Mouse (Mus musculus): Measurements from ENCODE around the gene Hist1h3g. TPM values are rescaled to one million over a fixed set of nuclear protein-coding genes. Genes with fewer than 3 reads are reported as not detected.

The Hist1h3g gene
- total and polyA plus RNA-seq, 3 experiments, result 5.2 to 441 TPM; not detected in 1

DNA sequence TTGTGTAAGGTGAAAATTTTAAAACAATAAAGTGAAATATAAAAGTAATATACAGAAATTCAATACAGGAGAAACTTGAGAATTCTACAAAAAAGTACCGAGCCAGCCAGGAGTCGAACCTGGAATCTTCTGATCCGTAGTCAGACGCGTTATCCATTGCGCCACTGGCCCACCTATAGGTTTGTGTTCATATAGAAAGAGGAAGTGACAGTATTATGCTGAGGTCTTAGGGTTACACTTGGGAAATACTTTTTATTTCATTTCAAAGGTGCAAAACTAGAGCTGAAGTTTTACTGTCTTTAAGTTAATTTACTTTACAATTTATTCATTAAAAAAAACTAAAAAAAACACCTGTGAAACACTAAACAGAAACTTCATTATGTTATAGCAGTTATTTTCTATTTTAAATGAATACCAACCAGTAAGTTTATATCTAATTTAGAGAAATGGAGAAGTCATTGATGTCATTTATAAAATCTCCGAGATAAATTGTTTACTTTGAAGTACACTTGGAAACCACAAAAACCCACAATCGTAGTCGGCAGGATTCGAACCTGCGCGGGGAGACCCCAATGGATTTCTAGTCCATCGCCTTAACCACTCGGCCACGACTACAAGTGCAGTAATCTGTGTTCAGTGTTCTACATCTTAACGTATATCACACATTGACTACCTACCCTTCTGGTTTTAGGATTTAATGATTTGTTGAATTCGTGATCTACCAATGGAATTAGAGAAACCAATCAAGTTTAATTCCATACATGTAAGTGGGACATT lies 34.6 kb upstream of the Hist1h3g start:
- no peaks in the 10 kb centered on the region for H3K27me3 ChIP-seq (ENCODE audit: control insufficient read depth in 1 of 2, insufficient read depth in 2 of 2, low read length in 2 of 2)
- no peaks in the 10 kb centered on the region for H3K79me2 ChIP-seq (ENCODE audit: control insufficient read depth, insufficient read depth, low read length, poor library complexity)
- H3K4me3 ChIP-seq (ENCODE audit: control insufficient read depth in 1 of 2, insufficient read depth in 1 of 2, low read depth in 2 of 2, low read length in 2 of 2), result peak overlapping the region in 1 of 2 experiments; percentile 66; a peak in 2 of 4 replicates
- no peak overlapping the region for H3K27ac ChIP-seq (ENCODE audit: control insufficient read depth, low read depth, low read length)
- DNase-seq (ENCODE audit: low read depth, low spot score), result peak; percentile 88
- H3K9me3 ChIP-seq (replicated peaks; ENCODE audit: insufficient read depth, low read length), result no peaks in the 10 kb centered on the region
- TF ChIP-seq GATA1 (IDR thresholded peaks at IDR 0.05; ENCODE audit: low read depth, low read length) (peak; percentile 62), CHD2 (IDR thresholded peaks at IDR 0.05; ENCODE audit: low read length) (no peak), TBP (IDR thresholded peaks at IDR 0.05; ENCODE audit: low read depth, low read length) (peak; percentile 99)
- H3K9ac ChIP-seq (ENCODE audit: control insufficient read depth, low read depth, low read length, poor library complexity, severe bottlenecking), result peak overlapping the region; percentile 53; the same call in 1 of the 2 replicates
- H3K4me1 ChIP-seq (ENCODE audit: control insufficient read depth in 1 of 2, insufficient read depth in 2 of 2, low read length in 2 of 2), result peaks cover 0 to 13% of the 10 kb centered on the region in 2 experiments; a peak in 1 of 4 replicates
- peaks cover 0 to 18% of the 10 kb centered on the region in 2 experiments; a peak in 2 of 4 replicates for H3K36me3 ChIP-seq (ENCODE audit: control insufficient read depth in 1 of 2, insufficient read depth in 2 of 2, low read length in 2 of 2)

- H3K4me3 ChIP-seq (ENCODE audit: control insufficient read depth in 1 of 2, insufficient read depth in 1 of 2, low read depth in 2 of 2, low read length in 2 of 2), result peak overlapping the region; percentile 62 to 66
- no peaks in the 10 kb centered on the region for H3K79me2 ChIP-seq (ENCODE audit: control insufficient read depth, insufficient read depth, low read length, poor library complexity)
- H3K4me1 ChIP-seq (ENCODE audit: control insufficient read depth in 1 of 2, insufficient read depth in 2 of 2, low read length in 2 of 2), result peaks cover 0 to 13% of the 10 kb centered on the region in 2 experiments; a peak in 1 of 4 replicates
- H3K9me3 ChIP-seq (replicated peaks; ENCODE audit: insufficient read depth, low read length), result no peaks in the 10 kb centered on the region
- H3K9ac ChIP-seq (ENCODE audit: control insufficient read depth, low read depth, low read length, poor library complexity, severe bottlenecking), result peak overlapping the region; percentile 53
- H3K36me3 ChIP-seq (ENCODE audit: control insufficient read depth in 1 of 2, insufficient read depth in 2 of 2, low read length in 2 of 2), result peaks cover 0 to 18% of the 10 kb centered on the region in 2 experiments; a peak in 2 of 4 replicates
- no peak overlapping the region for H3K27ac ChIP-seq (ENCODE audit: control insufficient read depth, low read depth, low read length)
- TF ChIP-seq RAD21 (IDR thresholded peaks at IDR 0.05; ENCODE audit: low read depth, low read length) (no peak), TBP (IDR thresholded peaks at IDR 0.05; ENCODE audit: low read depth, low read length) (peak; percentile 2; the same call in 1 of the 2 replicates), HCFC1 (IDR thresholded peaks at IDR 0.05; ENCODE audit: low read depth, low read length) (no peak)
- no peaks in the 10 kb centered on the region for H3K27me3 ChIP-seq (ENCODE audit: control insufficient read depth in 1 of 2, insufficient read depth in 2 of 2, low read length in 2 of 2)
- peak; percentile 61 for DNase-seq (ENCODE audit: low read depth, low spot score)
These were observed 33.7 kb upstream of the Hist1h3g start for GRCm38 (mm10) chr13:23501511-23501910.

DNA sequence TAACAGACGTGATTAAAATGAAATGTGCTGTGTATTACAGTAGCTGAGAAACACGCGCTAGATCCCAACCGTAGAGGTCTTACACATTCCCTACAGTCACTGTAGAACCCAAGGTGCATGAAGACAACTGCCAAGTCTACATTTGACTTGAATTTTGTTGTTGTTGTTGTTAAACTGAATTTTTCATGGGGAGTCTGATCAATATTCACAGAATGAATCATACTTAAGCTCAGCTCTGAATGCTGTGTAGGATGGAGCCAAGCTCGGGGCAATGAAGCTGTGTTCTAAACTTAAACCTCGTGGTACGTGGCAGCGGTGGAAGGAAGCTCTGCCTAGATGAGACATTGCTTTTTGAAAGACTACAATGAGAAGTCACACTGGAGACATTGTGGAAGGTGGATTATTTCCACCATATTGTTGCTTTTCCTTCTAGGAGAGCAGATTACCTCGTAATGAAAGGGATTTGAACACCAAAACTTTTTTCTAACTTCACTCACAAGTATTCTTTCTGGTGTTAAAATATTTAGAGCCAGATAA lies 33.1 kb upstream of the Hist1h3g start:
- TF ChIP-seq MAX (IDR thresholded peaks at IDR 0.05; ENCODE audit: low read length), result no peak
- TF ChIP-seq TBP (IDR thresholded peaks at IDR 0.05; ENCODE audit: low read depth, low read length), result 0 out of 2 replicates have a peak, but pooled peaks have one; percentile 38
- H3K9ac ChIP-seq (ENCODE audit: control insufficient read depth, low read depth, low read length, poor library complexity, severe bottlenecking), result peak overlapping the region; percentile 53
- peaks cover 0 to 17% of the 10 kb centered on the region in 2 experiments; a peak in 2 of 4 replicates for H3K36me3 ChIP-seq (ENCODE audit: control insufficient read depth in 1 of 2, insufficient read depth in 2 of 2, low read length in 2 of 2)
- H3K4me1 ChIP-seq (ENCODE audit: control insufficient read depth in 1 of 2, insufficient read depth in 2 of 2, low read length in 2 of 2), result peaks cover 0 to 12% of the 10 kb centered on the region in 2 experiments; a peak in 1 of 4 replicates
- H3K27me3 ChIP-seq (ENCODE audit: control insufficient read depth in 1 of 2, insufficient read depth in 2 of 2, low read length in 2 of 2), result no peaks in the 10 kb centered on the region
- peak; percentile 78 for DNase-seq (ENCODE audit: low read depth, low spot score)
- H3K79me2 ChIP-seq (ENCODE audit: control insufficient read depth, insufficient read depth, low read length, poor library complexity), result no peaks in the 10 kb centered on the region
- H3K9me3 ChIP-seq (replicated peaks; ENCODE audit: insufficient read depth, low read length), result no peaks in the 10 kb centered on the region
- peak overlapping the region; percentile 62 to 66 for H3K4me3 ChIP-seq (ENCODE audit: control insufficient read depth in 1 of 2, insufficient read depth in 1 of 2, low read depth in 2 of 2, low read length in 2 of 2)
- H3K27ac ChIP-seq (ENCODE audit: control insufficient read depth, low read depth, low read length), result peak overlapping the region; percentile 21; the same call in 1 of the 2 replicates

All from MEL (cell line).